29 mouse cellular contexts compared by ENCODE assay signal in the genomic region with DNA sequence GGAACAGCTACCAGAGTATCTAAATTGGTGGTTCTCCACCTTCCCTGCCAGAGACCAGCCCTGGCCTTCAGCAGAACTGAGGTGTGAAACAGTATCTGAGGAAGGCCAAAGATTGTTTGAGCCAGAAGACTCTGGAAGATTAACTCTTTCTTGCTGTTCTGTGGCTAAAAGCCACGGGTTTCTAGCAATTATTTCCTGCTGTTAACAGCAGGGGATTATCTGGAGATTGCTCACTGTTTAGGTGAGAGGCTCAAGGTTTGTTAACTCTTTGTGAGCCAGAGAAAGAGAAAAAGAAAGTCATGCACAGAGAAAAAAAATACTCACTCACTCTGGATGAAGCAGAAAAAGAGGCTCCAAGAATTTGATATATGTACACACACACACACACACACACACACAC.
"Had no signal": no experiment of that assay in that cellular context is flagged by ENCODE, and none has a peak within 500 bp of the region (broad histone marks: within the 10 kb centered on the region; RNA-seq: fewer than 3 reads in every experiment).

No protein-coding gene starts in this region.

- H3K27me3 ChIP-seq: limb, embryonic 12.5 days; limb, embryonic 13.5 days; limb, embryonic 15.5 days; liver, embryonic 12.5 days; lung, embryonic 15.5 days; megakaryocyte, embryonic 14.5 days; midbrain, embryonic 12.5 days; midbrain, embryonic 13.5 days; midbrain, embryonic 15.5 days had no signal

- H3K9ac ChIP-seq: limb, embryonic 12.5 days; limb, embryonic 13.5 days; limb, embryonic 15.5 days; liver, embryonic 12.5 days; liver, embryonic 13.5 days; liver, embryonic 14.5 days; liver, embryonic 15.5 days; liver, postnatal 0 days; lung, embryonic 14.5 days; lung, embryonic 15.5 days; midbrain, embryonic 12.5 days; midbrain, embryonic 13.5 days; midbrain, embryonic 15.5 days had no signal

- H3K4me3 ChIP-seq: limb, embryonic 10.5 days; limb, embryonic 12.5 days; limb, embryonic 13.5 days; limb, embryonic 15.5 days; liver, embryonic 12.5 days; liver, embryonic 13.5 days; liver, embryonic 15.5 days; lung, embryonic 15.5 days; megakaryocyte, embryonic 14.5 days; midbrain, embryonic 10.5 days; midbrain, embryonic 12.5 days; midbrain, embryonic 13.5 days; midbrain, embryonic 15.5 days; myocyte had no signal

- H3K4me1 ChIP-seq: limb, embryonic 10.5 days; limb, embryonic 12.5 days; limb, embryonic 13.5 days; limb, embryonic 15.5 days; liver, embryonic 12.5 days; liver, embryonic 13.5 days; liver, embryonic 15.5 days; lung, embryonic 15.5 days; midbrain, embryonic 12.5 days; midbrain, embryonic 13.5 days; midbrain, embryonic 15.5 days had no signal

- H3K36me3 ChIP-seq: limb, embryonic 10.5 days; limb, embryonic 12.5 days; limb, embryonic 13.5 days; limb, embryonic 15.5 days; liver, embryonic 12.5 days; liver, embryonic 13.5 days; liver, embryonic 15.5 days; lung, embryonic 15.5 days; midbrain, embryonic 10.5 days; midbrain, embryonic 12.5 days; midbrain, embryonic 13.5 days; midbrain, embryonic 15.5 days had no signal

- H3K27ac ChIP-seq: limb, embryonic 10.5 days; limb, embryonic 12.5 days; limb, embryonic 13.5 days; limb, embryonic 15.5 days; liver, embryonic 12.5 days; liver, embryonic 13.5 days; liver, embryonic 14.5 days; liver, embryonic 15.5 days; lung, embryonic 15.5 days; macrophage; midbrain, embryonic 10.5 days; midbrain, embryonic 12.5 days; midbrain, embryonic 13.5 days; midbrain, embryonic 15.5 days had no signal

- DNase-seq: left cerebral cortex, postnatal 4 days; liver; liver, embryonic 13.5 days; liver, postnatal 0 days; lung, adult 18-20 months; lung, adult 2 months; lung, embryonic 14.5 days; lung, postnatal 10 days; lung, postnatal 14 days; lung, postnatal 36 days; lung, postnatal 4 days; midbrain, embryonic 14.5 days had no signal

- ATAC-seq: liver, embryonic 12.5 days; liver, postnatal 0 days; lung, postnatal 0 days; midbrain, embryonic 13.5 days; midbrain, embryonic 15.5 days; midbrain, embryonic 16.5 days had no signal

- H3K9me3 ChIP-seq: limb, embryonic 10.5 days; limb, embryonic 15.5 days; liver, embryonic 12.5 days; liver, embryonic 13.5 days; liver, embryonic 15.5 days; lung, embryonic 15.5 days; midbrain, embryonic 10.5 days; midbrain, embryonic 12.5 days; midbrain, embryonic 13.5 days; midbrain, embryonic 15.5 days had no signal
